Mouse (Mus musculus): ENCODE data around the gene Parp1. TPM values are rescaled to one million over a fixed set of nuclear protein-coding genes. Genes with fewer than 3 reads are reported as not detected.
"Not testable (repeated sequence)": the region's sequence is repeated elsewhere in the genome, so short reads cannot be mapped to it uniquely, and the experiment has no call there.

The Parp1 gene
- total and polyA plus RNA-seq, 3 experiments: 91.1 to 165 (median 142) TPM

- TF ChIP-seq TAL1 (conservative IDR thresholded peaks at IDR 0.05; ENCODE audit: low read depth, low read length): no peak
- peaks cover 44% of the 10 kb centered on the region for H3K4me1 ChIP-seq (ENCODE audit: insufficient read depth, low read depth, low read length)
- H3K27me3 ChIP-seq (ENCODE audit: insufficient read depth, low read length): 0 out of 2 replicates have a peak, but pooled peaks cover 4% of the 10 kb centered on the region
- H3K36me3 ChIP-seq (replicated peaks): peaks cover 35% of the 10 kb centered on the region
- DNase-seq (ENCODE audit: low spot score): no peak
- H3K4me3 ChIP-seq (ENCODE audit: low read depth, low read length): peak overlapping the region; percentile 84
- no peaks in the 10 kb centered on the region for H3K9me3 ChIP-seq (replicated peaks)
- no peak for ATAC-seq (ENCODE audit: extremely low read depth, insufficient number of reproducible peaks, low FRiP score, poor library complexity, severe bottlenecking)
Observed at GRCm38 (mm10) chr1:180569453-180569852, 729 bp downstream of the Parp1 start.

- peaks cover 42% of the 10 kb centered on the region for H3K36me3 ChIP-seq (replicated peaks)
- H3K9me3 ChIP-seq (replicated peaks): no peaks in the 10 kb centered on the region
- ATAC-seq (ENCODE audit: extremely low read depth, insufficient number of reproducible peaks, low FRiP score, poor library complexity, severe bottlenecking) (peak; percentile 64), DNase-seq (ENCODE audit: low spot score) (peak; percentile 54)
- H3K4me3 ChIP-seq (ENCODE audit: low read depth, low read length): peak overlapping the region; percentile 84
- H3K4me1 ChIP-seq (ENCODE audit: insufficient read depth, low read depth, low read length): peaks cover 44% of the 10 kb centered on the region
- TF ChIP-seq GATA1 (IDR thresholded peaks at IDR 0.05; ENCODE audit: borderline replicate concordance, low read length): no peak
- TF ChIP-seq POLR2AphosphoS5 (IDR thresholded peaks at IDR 0.05; ENCODE audit: insufficient replicate concordance, low read depth, low read length): no peak
- TF ChIP-seq TAL1 (conservative IDR thresholded peaks at IDR 0.05; ENCODE audit: low read depth, low read length): peak; percentile 50
- no peak for TF ChIP-seq GATA2 (IDR thresholded peaks at IDR 0.05; ENCODE audit: borderline replicate concordance, low read depth, low read length)
- TF ChIP-seq CTCF (IDR thresholded peaks at IDR 0.05; ENCODE audit: low read depth, low read length): no peak
- no peaks in the 10 kb centered on the region for H3K27me3 ChIP-seq (ENCODE audit: insufficient read depth, low read length)
Observed at GRCm38 (mm10) chr1:180570181-180570580, 1.5 kb downstream of the Parp1 start.

GRCm38 (mm10) chr1:180571018-180571589 lies 2.4 kb downstream of the Parp1 start:
- H3K9me3 ChIP-seq (replicated peaks): no peaks in the 10 kb centered on the region
- TF ChIP-seq CTCF (IDR thresholded peaks at IDR 0.05; ENCODE audit: low read depth, low read length) (no peak), GATA2 (IDR thresholded peaks at IDR 0.05; ENCODE audit: borderline replicate concordance, low read depth, low read length) (no peak), TAL1 (conservative IDR thresholded peaks at IDR 0.05; ENCODE audit: low read depth, low read length) (no peak), POLR2AphosphoS5 (IDR thresholded peaks at IDR 0.05; ENCODE audit: insufficient replicate concordance, low read depth, low read length) (no peak), GATA1 (IDR thresholded peaks at IDR 0.05; ENCODE audit: borderline replicate concordance, low read length) (no peak)

GRCm38 (mm10) chr1:180571721-180572120 lies 3.0 kb downstream of the Parp1 start:
- H3K27me3 ChIP-seq (ENCODE audit: insufficient read depth, low read length); DNase-seq (ENCODE audit: low spot score); ATAC-seq (ENCODE audit: extremely low read depth, insufficient number of reproducible peaks, low FRiP score, poor library complexity, severe bottlenecking); H3K9me3 ChIP-seq (replicated peaks): not testable (repeated sequence)
- peak overlapping the region; percentile 47; the same call in 1 of the 2 replicates for H3K4me3 ChIP-seq (ENCODE audit: low read depth, low read length)
- H3K4me1 ChIP-seq (ENCODE audit: insufficient read depth, low read depth, low read length): peaks cover 44% of the 10 kb centered on the region
- H3K36me3 ChIP-seq (replicated peaks): peaks cover 57% of the 10 kb centered on the region

More at GRCm38 (mm10) chr1:180571018-180571589, 2.4 kb downstream of the Parp1 start:
- H3K27me3 ChIP-seq (ENCODE audit: insufficient read depth, low read length): no peaks in the 10 kb centered on the region
- H3K4me3 ChIP-seq (ENCODE audit: low read depth, low read length): peak overlapping the region; percentile 84; the same call in 1 of the 2 replicates
- peaks cover 50% of the 10 kb centered on the region for H3K36me3 ChIP-seq (replicated peaks)
- peaks cover 44% of the 10 kb centered on the region for H3K4me1 ChIP-seq (ENCODE audit: insufficient read depth, low read depth, low read length)
- no peak for ATAC-seq (ENCODE audit: extremely low read depth, insufficient number of reproducible peaks, low FRiP score, poor library complexity, severe bottlenecking)
- no peak for DNase-seq (ENCODE audit: low spot score)

GRCm38 (mm10) chr1:180572154-180572553 lies 3.4 kb downstream of the Parp1 start:
- TF ChIP-seq GATA2 (IDR thresholded peaks at IDR 0.05; ENCODE audit: borderline replicate concordance, low read depth, low read length) (no peak), POLR2AphosphoS5 (IDR thresholded peaks at IDR 0.05; ENCODE audit: insufficient replicate concordance, low read depth, low read length) (no peak), GATA1 (IDR thresholded peaks at IDR 0.05; ENCODE audit: borderline replicate concordance, low read length) (no peak), TAL1 (conservative IDR thresholded peaks at IDR 0.05; ENCODE audit: low read depth, low read length) (no peak), CTCF (IDR thresholded peaks at IDR 0.05; ENCODE audit: low read depth, low read length) (no peak)
- H3K9me3 ChIP-seq (replicated peaks): no peaks in the 10 kb centered on the region
- H3K27me3 ChIP-seq (ENCODE audit: insufficient read depth, low read length): no peaks in the 10 kb centered on the region
- H3K36me3 ChIP-seq (replicated peaks): peaks cover 61% of the 10 kb centered on the region
- ATAC-seq (ENCODE audit: extremely low read depth, insufficient number of reproducible peaks, low FRiP score, poor library complexity, severe bottlenecking): no peak
- peak overlapping the region; percentile 47; the same call in 1 of the 2 replicates for H3K4me3 ChIP-seq (ENCODE audit: low read depth, low read length)
- peaks cover 44% of the 10 kb centered on the region for H3K4me1 ChIP-seq (ENCODE audit: insufficient read depth, low read depth, low read length)
- no peak for DNase-seq (ENCODE audit: low spot score)

- no peak for ATAC-seq (ENCODE audit: extremely low read depth, insufficient number of reproducible peaks, low FRiP score, poor library complexity, severe bottlenecking)
- no peak for DNase-seq (ENCODE audit: low spot score)
- no peak overlapping the region for H3K4me3 ChIP-seq (ENCODE audit: low read depth, low read length)
- TF ChIP-seq GATA1 (IDR thresholded peaks at IDR 0.05; ENCODE audit: borderline replicate concordance, low read length): no peak
- no peak for TF ChIP-seq POLR2AphosphoS5 (IDR thresholded peaks at IDR 0.05; ENCODE audit: insufficient replicate concordance, low read depth, low read length)
- TF ChIP-seq CTCF (IDR thresholded peaks at IDR 0.05; ENCODE audit: low read depth, low read length): no peak
- TF ChIP-seq TAL1 (conservative IDR thresholded peaks at IDR 0.05; ENCODE audit: low read depth, low read length): no peak
- TF ChIP-seq GATA2 (IDR thresholded peaks at IDR 0.05; ENCODE audit: borderline replicate concordance, low read depth, low read length): no peak
- no peaks in the 10 kb centered on the region for H3K27me3 ChIP-seq (ENCODE audit: insufficient read depth, low read length)
- peaks cover 25% of the 10 kb centered on the region for H3K4me1 ChIP-seq (ENCODE audit: insufficient read depth, low read depth, low read length)
- H3K9me3 ChIP-seq (replicated peaks): no peaks in the 10 kb centered on the region
- peaks cover 96% of the 10 kb centered on the region for H3K36me3 ChIP-seq (replicated peaks)
Observed at GRCm38 (mm10) chr1:180576524-180576923, 7.8 kb downstream of the Parp1 start.

- H3K4me1 ChIP-seq (ENCODE audit: insufficient read depth, low read depth, low read length): peaks cover 12% of the 10 kb centered on the region
- ATAC-seq (ENCODE audit: extremely low read depth, insufficient number of reproducible peaks, low FRiP score, poor library complexity, severe bottlenecking) (no peak), DNase-seq (ENCODE audit: low spot score) (no peak)
- TF ChIP-seq TAL1 (conservative IDR thresholded peaks at IDR 0.05; ENCODE audit: low read depth, low read length) (no peak), POLR2AphosphoS5 (IDR thresholded peaks at IDR 0.05; ENCODE audit: insufficient replicate concordance, low read depth, low read length) (no peak), GATA1 (IDR thresholded peaks at IDR 0.05; ENCODE audit: borderline replicate concordance, low read length) (no peak), CTCF (IDR thresholded peaks at IDR 0.05; ENCODE audit: low read depth, low read length) (no peak), GATA2 (IDR thresholded peaks at IDR 0.05; ENCODE audit: borderline replicate concordance, low read depth, low read length) (no peak)
- H3K4me3 ChIP-seq (ENCODE audit: low read depth, low read length): no peak overlapping the region
- no peaks in the 10 kb centered on the region for H3K9me3 ChIP-seq (replicated peaks)
- no peaks in the 10 kb centered on the region for H3K27me3 ChIP-seq (ENCODE audit: insufficient read depth, low read length)
- H3K36me3 ChIP-seq (replicated peaks): peaks cover 97% of the 10 kb centered on the region
Observed at GRCm38 (mm10) chr1:180577837-180578236, 9.1 kb downstream of the Parp1 start.
